Mouse (Mus musculus) erythroblast, embryonic 14.5 days (primary cell): Measurements from ENCODE around the gene Hsd17b1. TPM values are rescaled to one million over a fixed set of nuclear protein-coding genes. Genes with fewer than 3 reads are reported as not detected.
"Not testable (repeated sequence)": the region's sequence is repeated elsewhere in the genome, so short reads cannot be mapped to it uniquely, and the experiment has no call there.

Source experiments
- H3K27me3 ChIP-seq: 2 replicates; pipeline ENCODE4 v1.6.1; 2012; ENCODE audit warnings: inconsistent platforms; ENCODE audit not compliant: control insufficient read depth
- H3K36me3 ChIP-seq: 2 replicates; pipeline ENCODE4 v1.6.1; 2012; ENCODE audit warnings: mild to moderate bottlenecking, inconsistent platforms; ENCODE audit not compliant: control insufficient read depth
- H3K4me1 ChIP-seq: 2 replicates; pipeline ENCODE4 v1.6.1; 2012; ENCODE audit warnings: inconsistent platforms; ENCODE audit not compliant: control insufficient read depth
- H3K4me3 ChIP-seq: replicated peaks from 2 replicates; pipeline ENCODE3; 2012; ENCODE audit warnings: moderate library complexity, mild to moderate bottlenecking, inconsistent platforms
- H3K9me3 ChIP-seq: 2 replicates; pipeline ENCODE4 v1.6.1; 2012; ENCODE audit warnings: low read length, inconsistent platforms, mixed read lengths; ENCODE audit not compliant: control insufficient read depth
- GATA1 ChIP-seq: IDR thresholded peaks from 2 replicates; pipeline ENCODE4 v1.6.1; 2012; ENCODE audit warnings: low read length, inconsistent platforms, mixed read lengths
- TAL1 ChIP-seq: IDR thresholded peaks from 3 replicates; pipeline ENCODE4 v1.6.1; 2012; ENCODE audit warnings: low read length, inconsistent platforms, mixed read lengths
- polyA plus RNA-seq: library from polyadenylated mRNA; stranded (reverse); fragments of >175 nt; gene quantifications from 2 replicates; pipeline ENCODE4 v1.2.3, GENCODE M21; 2012

Hsd17b1 gene
- polyA plus RNA-seq, 1 experiment: 0.04 TPM

DNA sequence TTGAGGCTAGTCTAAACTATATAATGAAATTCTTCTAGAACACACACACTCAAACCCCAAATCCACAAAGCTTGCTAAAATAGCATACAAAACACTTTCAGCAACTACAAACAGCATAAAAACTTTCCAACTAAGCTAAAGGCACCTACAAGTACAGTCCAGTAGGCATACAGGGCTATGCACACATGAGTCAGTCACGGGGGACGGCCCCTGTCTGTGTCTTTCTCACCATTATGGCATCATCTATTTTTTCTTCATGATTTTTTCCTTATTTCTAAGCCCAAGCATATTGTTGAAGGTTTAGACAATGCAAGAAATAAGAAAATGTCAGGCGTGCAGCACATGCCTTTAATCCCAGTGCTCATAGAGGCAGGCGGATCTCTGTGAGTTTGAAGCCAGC lies 33.0 kb downstream of the Hsd17b1 start:
- no peak overlapping the region for H3K4me3 ChIP-seq
- H3K36me3 ChIP-seq: peaks cover 66% of the 10 kb centered on the region
- no peak for TF ChIP-seq GATA1
- TF ChIP-seq TAL1: no peak
- H3K27me3 ChIP-seq: no peaks in the 10 kb centered on the region
- peaks cover 13% of the 10 kb centered on the region for H3K4me1 ChIP-seq
- H3K9me3 ChIP-seq: peaks cover 3% of the 10 kb centered on the region

DNA sequence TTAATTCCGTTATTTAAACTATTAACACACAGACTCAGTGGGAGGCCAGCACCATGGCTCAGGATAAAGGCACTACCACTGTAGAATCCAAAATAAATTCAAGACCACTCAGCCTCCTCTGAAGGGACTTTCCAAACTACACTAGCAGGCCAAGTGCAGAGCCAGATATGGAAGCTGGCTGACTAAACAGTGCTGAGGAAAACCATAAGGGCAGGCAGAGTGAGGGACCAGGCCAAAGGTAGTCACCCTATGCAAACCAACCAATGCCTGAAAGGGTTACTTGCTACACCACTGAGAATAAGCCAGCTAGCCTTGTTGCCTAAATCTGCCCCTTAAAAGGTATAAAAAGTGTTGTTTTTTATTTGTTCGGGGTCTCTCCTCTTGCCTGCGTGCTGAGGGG lies 34.0 kb downstream of the Hsd17b1 start:
- no peaks in the 10 kb centered on the region for H3K27me3 ChIP-seq
- no peak overlapping the region for H3K4me3 ChIP-seq
- TF ChIP-seq GATA1 (no peak), TAL1 (no peak)
- H3K4me1 ChIP-seq: peaks cover 17% of the 10 kb centered on the region
- peaks cover 3% of the 10 kb centered on the region for H3K9me3 ChIP-seq
- H3K36me3 ChIP-seq: peaks cover 67% of the 10 kb centered on the region

DNA sequence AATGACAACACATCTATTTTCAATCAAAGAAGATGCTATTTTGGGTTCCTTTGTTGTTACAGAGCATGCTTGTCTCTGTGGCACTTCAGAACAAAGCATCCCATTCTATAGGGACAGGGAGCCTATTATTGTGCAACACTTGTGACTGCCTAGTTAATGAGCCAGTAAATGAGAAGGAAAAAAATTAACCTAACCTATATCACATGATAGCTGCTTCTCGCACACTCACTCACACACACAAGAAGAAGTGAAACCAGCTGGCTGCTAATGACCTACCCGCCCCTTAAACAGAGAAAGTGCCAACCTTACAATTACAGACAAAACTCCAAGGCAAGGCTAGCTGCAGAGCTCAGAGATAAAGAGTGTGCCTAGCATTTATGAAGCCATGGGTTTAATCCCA lies 37.4 kb downstream of the Hsd17b1 start:
- TF ChIP-seq GATA1 (no peak), TAL1 (no peak)
- H3K9me3 ChIP-seq: peaks cover 3% of the 10 kb centered on the region
- H3K27me3 ChIP-seq: no peaks in the 10 kb centered on the region
- peaks cover 39% of the 10 kb centered on the region for H3K4me1 ChIP-seq
- H3K4me3 ChIP-seq: no peak overlapping the region
- H3K36me3 ChIP-seq: peaks cover 59% of the 10 kb centered on the region

DNA sequence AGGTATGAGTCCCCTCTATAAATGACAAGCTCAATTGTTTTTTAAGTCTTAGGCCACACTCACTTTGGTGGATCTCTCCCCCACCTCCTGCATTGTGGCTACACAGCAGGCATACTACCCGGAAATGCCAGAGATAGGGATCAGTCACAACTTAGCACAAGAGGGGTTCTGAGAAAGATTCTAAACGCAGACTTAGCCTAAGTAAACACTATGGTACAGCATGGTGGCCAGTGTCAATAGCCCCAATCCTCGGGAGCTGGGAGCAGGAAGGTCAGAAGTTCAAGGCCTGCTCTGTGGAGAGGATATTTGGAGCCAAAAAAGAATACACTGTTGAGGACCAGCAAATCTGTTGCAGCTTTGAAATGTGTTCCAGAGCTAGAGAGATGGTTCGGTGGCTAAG lies 39.9 kb downstream of the Hsd17b1 start:
- H3K4me1 ChIP-seq: peaks cover 54% of the 10 kb centered on the region
- H3K36me3 ChIP-seq: peaks cover 61% of the 10 kb centered on the region
- peaks cover under 1% of the 10 kb centered on the region; the same call in 1 of the 2 replicates for H3K9me3 ChIP-seq
- H3K4me3 ChIP-seq: peak overlapping the region; percentile 88
- H3K27me3 ChIP-seq: no peaks in the 10 kb centered on the region
- TF ChIP-seq TAL1 (no peak), GATA1 (no peak)

DNA sequence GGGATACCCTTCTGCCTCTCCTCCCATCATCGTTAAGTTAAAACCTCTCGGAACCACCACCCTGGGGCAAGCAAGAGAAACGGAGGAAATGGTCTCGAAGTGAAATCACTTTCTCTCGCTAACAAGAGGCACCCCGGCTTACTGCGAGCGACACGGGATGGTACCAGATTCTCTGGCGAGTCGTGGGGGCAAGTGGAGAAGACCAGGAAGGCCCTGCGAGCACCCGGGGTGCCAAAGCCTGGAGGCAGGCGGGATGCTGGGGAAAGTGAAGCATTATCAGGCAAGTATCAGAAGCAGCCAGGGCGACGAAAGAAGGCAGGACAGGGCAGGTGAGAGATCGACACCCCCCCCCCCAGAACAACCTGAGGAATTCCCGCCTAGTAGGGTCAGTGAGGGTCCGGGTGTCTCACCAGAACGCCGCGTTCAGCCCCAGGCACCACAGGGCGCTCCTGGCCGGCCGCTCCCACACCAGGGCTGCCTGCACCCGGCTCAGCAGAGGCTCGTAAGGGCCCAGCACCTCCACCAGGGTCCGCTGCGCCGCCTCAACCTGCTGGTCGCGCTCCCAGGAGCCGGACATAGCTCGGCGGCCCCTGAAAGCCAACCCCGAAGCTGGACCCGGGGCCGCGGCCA lies 41.0 kb downstream of the Hsd17b1 start:
- H3K36me3 ChIP-seq: peaks cover 64% of the 10 kb centered on the region
- TF ChIP-seq GATA1 (no peak), TAL1 (no peak)
- no peaks in the 10 kb centered on the region for H3K27me3 ChIP-seq
- H3K9me3 ChIP-seq: no peaks in the 10 kb centered on the region
- peak overlapping the region; percentile 88 for H3K4me3 ChIP-seq
- H3K4me1 ChIP-seq: peaks cover 54% of the 10 kb centered on the region

DNA sequence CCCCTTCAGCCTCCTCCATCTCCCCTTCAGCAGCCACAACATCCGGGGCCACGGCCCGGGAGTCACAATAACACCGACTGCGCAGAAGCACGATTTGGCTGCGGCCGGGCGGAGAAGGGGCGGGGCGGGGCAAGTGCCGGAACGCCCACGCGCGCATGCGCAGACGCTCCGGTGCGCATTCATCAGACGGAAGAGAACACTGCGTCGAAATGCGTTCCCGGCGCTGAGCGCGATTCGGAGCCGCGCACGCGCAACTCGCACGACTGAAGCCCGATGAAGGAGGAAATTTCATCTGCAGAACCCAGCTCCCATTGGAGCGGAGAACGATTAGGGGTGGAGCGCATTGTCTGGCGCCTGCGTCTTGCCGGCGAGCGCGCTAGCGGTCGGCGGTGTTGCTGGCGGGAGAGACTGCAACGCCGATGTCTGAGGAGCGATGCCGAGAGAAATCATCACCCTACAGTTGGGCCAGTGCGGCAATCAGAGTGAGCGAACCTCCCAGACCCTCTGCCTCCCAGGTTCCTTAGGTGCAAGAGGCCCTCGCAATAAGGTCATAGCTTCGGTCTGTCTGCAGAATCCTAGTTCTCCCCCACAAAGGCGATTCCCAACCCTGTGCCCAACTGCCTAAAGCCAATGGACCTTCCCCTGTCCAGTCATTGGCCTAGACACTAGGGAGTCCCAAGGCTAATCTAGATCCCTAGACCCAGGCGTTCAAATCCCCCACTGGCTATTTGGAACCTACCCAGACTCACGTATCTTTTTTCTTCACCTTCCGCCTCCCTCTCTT lies 41.7 kb downstream of the Hsd17b1 start, which contains the start of the genes Retreg3 and Tubg1:
TSS of gene Retreg3 (minus strand) at position 133 of the 784 bp plus-strand sequence.
TSS of gene Tubg1 (plus strand) at position 178 of the 784 bp plus-strand sequence.
- Histone ChIP-seq H3K4me3 (peak within 1 kb of the TSS; percentile 88), H3K9me3 (no peaks in the 10 kb centered on the region), H3K27me3 (no peaks in the 10 kb centered on the region), H3K4me1 (peaks cover 54% of the 10 kb centered on the region), H3K36me3 (peaks cover 66% of the 10 kb centered on the region)
- TF ChIP-seq GATA1: no peak; the same call in 1 of the 2 replicates
- TF ChIP-seq TAL1: no peak

DNA sequence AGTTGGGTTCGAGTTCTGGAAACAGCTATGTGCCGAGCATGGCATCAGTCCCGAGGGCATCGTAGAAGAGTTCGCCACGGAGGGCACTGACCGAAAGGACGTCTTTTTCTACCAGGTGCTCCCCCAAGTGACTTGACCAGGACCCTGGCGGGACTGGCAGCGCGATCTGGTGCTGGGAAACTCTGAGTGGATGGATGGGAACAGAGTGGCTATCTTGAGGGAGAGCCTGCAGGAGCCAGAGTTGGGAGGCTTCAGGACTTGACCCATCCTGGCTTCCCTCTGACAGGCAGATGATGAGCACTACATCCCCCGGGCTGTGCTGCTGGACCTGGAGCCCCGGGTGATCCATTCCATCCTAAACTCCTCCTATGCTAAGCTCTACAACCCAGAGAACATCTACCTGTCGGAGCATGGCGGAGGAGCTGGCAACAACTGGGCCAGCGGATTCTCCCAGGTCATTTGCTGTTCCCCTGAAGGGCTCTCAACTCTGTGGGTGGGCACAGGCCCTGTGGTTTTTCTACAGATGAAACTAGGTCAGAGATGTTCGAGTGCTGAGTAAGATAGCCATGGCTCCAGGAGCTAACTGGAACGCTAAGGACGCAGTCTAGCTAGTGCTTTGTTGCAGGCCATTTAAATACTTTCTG lies 42.5 kb downstream of the Hsd17b1 start:
- Histone ChIP-seq H3K4me1 (peaks cover 51% of the 10 kb centered on the region), H3K4me3 (peak overlapping the region; percentile 88), H3K9me3 (no peaks in the 10 kb centered on the region), H3K27me3 (no peaks in the 10 kb centered on the region), H3K36me3 (peaks cover 66% of the 10 kb centered on the region)
- TF ChIP-seq GATA1 (no peak), TAL1 (no peak)

DNA sequence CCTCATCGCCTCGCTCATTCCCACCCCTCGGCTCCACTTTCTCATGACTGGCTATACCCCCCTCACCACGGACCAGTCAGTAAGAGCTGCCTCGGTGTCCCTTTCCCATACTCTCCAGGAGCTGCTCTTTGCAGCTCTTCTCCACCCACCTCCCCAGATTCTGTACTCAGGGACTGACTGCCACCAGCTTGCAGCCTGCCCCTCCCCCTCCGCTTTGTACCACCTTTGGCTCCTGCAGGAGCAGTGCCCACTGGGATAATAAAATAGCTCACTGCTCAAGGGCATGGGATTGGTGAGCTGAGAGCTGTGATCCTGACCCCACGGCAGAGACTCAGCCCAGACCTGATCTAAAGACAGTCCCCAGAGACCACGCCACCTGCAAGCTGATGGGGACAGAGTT lies 46.3 kb downstream of the Hsd17b1 start:
- peaks cover 63% of the 10 kb centered on the region for H3K36me3 ChIP-seq
- not testable (repeated sequence) for H3K27me3 ChIP-seq, H3K9me3 ChIP-seq, H3K4me3 ChIP-seq
- H3K4me1 ChIP-seq: peaks cover 26% of the 10 kb centered on the region

DNA sequence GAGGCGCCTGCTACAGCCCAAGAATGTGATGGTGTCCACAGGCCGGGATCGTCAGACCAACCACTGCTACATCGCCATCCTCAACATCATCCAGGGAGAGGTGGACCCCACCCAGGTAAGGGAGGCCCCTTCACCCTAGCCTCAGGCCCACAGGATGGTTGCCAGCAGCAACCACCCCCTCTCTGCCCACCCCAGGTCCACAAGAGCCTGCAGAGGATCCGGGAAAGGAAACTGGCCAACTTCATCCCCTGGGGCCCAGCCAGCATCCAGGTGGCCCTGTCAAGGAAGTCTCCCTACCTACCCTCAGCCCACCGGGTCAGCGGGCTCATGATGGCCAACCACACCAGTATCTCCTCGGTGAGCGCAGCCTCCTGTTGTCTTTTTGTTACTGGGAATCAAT lies 46.8 kb downstream of the Hsd17b1 start:
- H3K4me3 ChIP-seq, H3K9me3 ChIP-seq, H3K27me3 ChIP-seq: not testable (repeated sequence)
- Histone ChIP-seq H3K4me1 (peaks cover 27% of the 10 kb centered on the region), H3K36me3 (peaks cover 63% of the 10 kb centered on the region)
